Comparison of ENCODE assay signal across 29 mouse cellular contexts in the genomic region with DNA sequence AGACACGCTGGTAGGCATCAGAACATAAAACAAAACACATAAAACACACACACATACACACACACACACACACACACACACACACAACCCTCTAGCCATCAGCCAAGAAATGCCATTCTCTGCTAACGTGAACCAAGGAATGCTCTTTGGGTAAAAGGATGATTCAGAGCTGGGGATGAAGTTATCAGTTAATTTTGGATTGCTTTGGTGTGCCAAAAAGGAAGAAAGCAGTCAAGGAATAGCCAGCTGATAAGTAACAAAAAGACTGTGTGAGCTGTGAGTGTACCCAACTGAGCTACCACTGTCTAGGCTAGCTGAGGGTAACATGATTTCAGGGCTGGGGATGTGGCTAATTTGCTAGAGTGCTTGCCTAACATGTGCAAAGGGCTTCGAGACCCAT. TPM values are rescaled to one million over a fixed set of nuclear protein-coding genes. Genes with fewer than 3 reads are reported as not detected.
"Had no signal": no experiment of that assay in that cellular context is flagged by ENCODE, and none has a peak within 500 bp of the region (broad histone marks: within the 10 kb centered on the region; RNA-seq: fewer than 3 reads in every experiment).

No protein-coding gene starts in this region.

- H3K4me2 ChIP-seq: heart, embryonic 12.5 days; hindbrain, embryonic 12.5 days; hindbrain, embryonic 14.5 days; intestine, embryonic 15.5 days; limb, embryonic 13.5 days; limb, embryonic 15.5 days; liver, embryonic 11.5 days had no signal

- H3K9me3 ChIP-seq: heart, embryonic 10.5 days; heart, embryonic 12.5 days; hindbrain, embryonic 10.5 days; hindbrain, embryonic 12.5 days; intestine, embryonic 15.5 days; limb, embryonic 13.5 days; limb, embryonic 15.5 days had no signal

- DNase-seq: gastrocnemius, adult 2 months; gastrocnemius, postnatal 10 days; gastrocnemius, postnatal 25 days; heart, adult 18-20 months; heart, postnatal 10 days; heart, postnatal 4 days; kidney, adult 18-20 months; kidney, adult 8-10 months; kidney, postnatal 10 days; kidney, postnatal 4 days; left cerebral cortex, postnatal 4 days had no signal

- ATAC-seq: hindbrain, embryonic 16.5 days; inflammation-experienced regulatory T-cells, adult 6 months; intestine, embryonic 15.5 days; intestine, postnatal 0 days had no signal

- H3K4me3 ChIP-seq: gastrocnemius, adult 2 months; heart, embryonic 10.5 days; heart, embryonic 12.5 days; hindbrain, embryonic 10.5 days; hindbrain, embryonic 12.5 days; intestine, embryonic 15.5 days; layer of hippocampus, adult 2 months; left cerebral cortex, adult 2 months; limb, embryonic 13.5 days; limb, embryonic 15.5 days had no signal

- H3K9ac ChIP-seq: heart, embryonic 12.5 days; hindbrain, embryonic 12.5 days; hindbrain, embryonic 14.5 days; intestine, embryonic 15.5 days; limb, embryonic 13.5 days; limb, embryonic 15.5 days; liver, embryonic 14.5 days had no signal

- H3K27me3 ChIP-seq: heart, embryonic 12.5 days; intestine, embryonic 15.5 days; limb, embryonic 15.5 days had no signal

- H3K27ac ChIP-seq: gastrocnemius, adult 2 months; heart, embryonic 10.5 days; hindbrain, embryonic 10.5 days; hindbrain, embryonic 12.5 days; hindbrain, embryonic 14.5 days; intestine, embryonic 15.5 days; layer of hippocampus, adult 2 months; left cerebral cortex, adult 2 months; limb, embryonic 13.5 days; limb, embryonic 15.5 days; liver, embryonic 14.5 days had no signal

RNA-seq across cellular contexts. Expression of a gene that starts 6.2 kb away (rescaled TPM):
- total RNA-seq: gastrocnemius, adult 2 months; gastrocnemius, postnatal 10 days; gastrocnemius, postnatal 25 days; granulocyte monocyte progenitor cell, adult 5-6 weeks had no signal
- polyA plus RNA-seq: inflammation-experienced regulatory T-cells, adult 6 months had no signal

RNA-seq across cellular contexts. Expression of a gene that starts 8.4 kb away (rescaled TPM):
- total RNA-seq: granulocyte monocyte progenitor cell, adult 5-6 weeks had no signal

RNA-seq across cellular contexts. Expression of a gene that starts 11.7 kb away (rescaled TPM):
- total RNA-seq: gastrocnemius, adult 2 months; gastrocnemius, postnatal 25 days; granulocyte monocyte progenitor cell, adult 5-6 weeks; heart, adult 18-20 months; heart, adult 8-10 months; heart, postnatal 10 days; heart, postnatal 25 days had no signal
- polyA plus RNA-seq: liver, embryonic 11.5 days had no signal
